Mouse (Mus musculus) stomach, embryonic 14.5 days (tissue): ENCODE results near the gene Nr1d1. TPM values are rescaled to one million over a fixed set of nuclear protein-coding genes. Genes with fewer than 3 reads are reported as not detected.
A peak's percentile ranks its signal among the peaks of the same experiment; 100 is the strongest.

ENCODE experiments used
- ATAC-seq: fragments of 200-750 bp; cut with Nextera tagmentation; 2 replicates; pipeline ENCODE4 v1.8.0; 2017; ENCODE audit warnings: low read depth, moderate TSS enrichment; ENCODE audit not compliant: insufficient number of reproducible peaks, insufficient read depth, low FRiP score
- H3K27ac ChIP-seq: fragments of 300-500 bp; sonication (generic); 2 replicates; pipeline ENCODE4 v1.5.1; 2014; ENCODE audit warnings: mild to moderate bottlenecking, low read length, moderate library complexity, mixed read lengths
- H3K27me3 ChIP-seq: fragments of 300-500 bp; sonication (generic); 2 replicates; pipeline ENCODE4 v1.6.1; 2014; ENCODE audit warnings: low read length, control low read depth, mixed read lengths; ENCODE audit not compliant: control insufficient read depth, insufficient read depth
- H3K36me3 ChIP-seq: fragments of 300-500 bp; sonication (generic); 2 replicates; pipeline ENCODE4 v1.6.1; 2014; ENCODE audit warnings: mild to moderate bottlenecking, control low read depth, low read length, moderate library complexity, mixed read lengths; ENCODE audit not compliant: control insufficient read depth, insufficient read depth
- H3K4me1 ChIP-seq: fragments of 300-500 bp; sonication (generic); 2 replicates; pipeline ENCODE4 v1.6.1; 2014; ENCODE audit warnings: low read length, control low read depth, mixed read lengths; ENCODE audit not compliant: control insufficient read depth, insufficient read depth
- H3K4me2 ChIP-seq: fragments of 300-500 bp; sonication (generic); replicated peaks from 2 replicates; pipeline ENCODE4 v1.6.1; 2014; ENCODE audit warnings: low read depth, low read length, control low read depth
- H3K4me3 ChIP-seq: fragments of 300-500 bp; sonication (generic); 2 replicates; pipeline ENCODE4 v1.5.1; 2014; ENCODE audit warnings: low read depth, low read length, control low read depth
- H3K9ac ChIP-seq: fragments of 300-500 bp; sonication (generic); replicated peaks from 2 replicates; pipeline ENCODE4 v1.6.1; 2014; ENCODE audit warnings: low read depth, mild to moderate bottlenecking, control low read depth, low read length, moderate library complexity, mixed read lengths
- H3K9me3 ChIP-seq: fragments of 300-500 bp; sonication (generic); 2 replicates; pipeline ENCODE4 v1.6.1; 2016; ENCODE audit warnings: low read depth, low read length, control low read depth; ENCODE audit not compliant: control insufficient read depth
- WGBS: fragments of 180-500 bp; shearing (Covaris S2); extraction: QIAGEN DNeasy Blood & Tissue Kit; methylation state at CpG from one replicate; pipeline ENCODE4 v1.1.7; 2014; 5-methylcytosine and 5-hydroxymethylcytosine counted together
- polyA plus RNA-seq: library from polyadenylated mRNA; unstranded; fragments of >200 nt; fragmentation: Nextera tagmentation; extraction: Ambion mirVana; gene quantifications from 2 replicates; pipeline ENCODE4 v1.2.1, GENCODE M21; 2014

Gene Nr1d1
- polyA plus RNA-seq, 1 experiment from 2014 or later = 1.7 TPM

DNA sequence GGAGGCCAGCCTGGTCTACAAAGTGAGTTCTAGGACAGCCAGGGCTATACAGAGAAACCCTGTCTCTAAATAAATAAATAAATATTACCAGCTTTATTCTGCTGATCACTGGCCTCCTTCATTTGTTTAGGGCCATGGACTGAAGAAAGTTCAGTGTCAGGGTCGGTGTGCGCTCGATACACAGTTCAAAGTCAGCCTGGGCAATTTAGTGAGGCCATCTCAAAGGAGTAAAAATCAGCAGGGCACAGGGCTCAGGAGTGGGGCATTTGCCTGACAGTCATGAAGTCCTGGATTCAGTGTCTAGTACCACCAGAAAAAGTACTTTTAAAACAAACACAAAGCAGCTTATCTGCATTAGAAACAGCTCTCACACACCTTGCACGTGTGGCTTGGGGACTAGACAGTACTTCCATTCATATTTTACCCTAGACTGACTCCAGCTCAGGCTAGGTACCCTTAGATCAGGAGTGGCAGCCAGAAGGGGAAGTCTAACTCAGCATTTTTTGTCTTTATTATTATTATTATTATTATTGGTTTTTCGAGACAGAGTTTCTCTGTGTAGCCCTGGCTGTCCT lies 15.6 kb upstream of the Nr1d1 start:
- no peaks in the 10 kb centered on the region for H3K9me3 ChIP-seq
- ATAC-seq = no peak
- no peak overlapping the region for H3K4me3 ChIP-seq
- no peak overlapping the region for H3K4me2 ChIP-seq
- H3K27ac ChIP-seq = no peak overlapping the region
- no peaks in the 10 kb centered on the region for H3K36me3 ChIP-seq
- no peaks in the 10 kb centered on the region for H3K27me3 ChIP-seq
- WGBS = 80% methylated on average over 5 of the region's 5 CpGs
- no peak overlapping the region for H3K9ac ChIP-seq
- peaks cover 30% of the 10 kb centered on the region for H3K4me1 ChIP-seq

GRCm38 (mm10) chr11:98789824-98790223 lies 14.7 kb upstream of the Nr1d1 start:
- peak overlapping the region; percentile 97 for H3K4me2 ChIP-seq
- peak overlapping the region; percentile 81; the same call in 1 of the 2 replicates for H3K27ac ChIP-seq
- H3K36me3 ChIP-seq = no peaks in the 10 kb centered on the region
- H3K9me3 ChIP-seq = no peaks in the 10 kb centered on the region
- no peaks in the 10 kb centered on the region for H3K27me3 ChIP-seq
- 30% methylated on average over 5 of the region's 5 CpGs for WGBS
- ATAC-seq = no peak
- peaks cover 39% of the 10 kb centered on the region for H3K4me1 ChIP-seq
- H3K9ac ChIP-seq = 0 out of 2 replicates have a peak overlapping the region, but pooled peaks have one; percentile 36
- H3K4me3 ChIP-seq = peak overlapping the region; percentile 42

DNA sequence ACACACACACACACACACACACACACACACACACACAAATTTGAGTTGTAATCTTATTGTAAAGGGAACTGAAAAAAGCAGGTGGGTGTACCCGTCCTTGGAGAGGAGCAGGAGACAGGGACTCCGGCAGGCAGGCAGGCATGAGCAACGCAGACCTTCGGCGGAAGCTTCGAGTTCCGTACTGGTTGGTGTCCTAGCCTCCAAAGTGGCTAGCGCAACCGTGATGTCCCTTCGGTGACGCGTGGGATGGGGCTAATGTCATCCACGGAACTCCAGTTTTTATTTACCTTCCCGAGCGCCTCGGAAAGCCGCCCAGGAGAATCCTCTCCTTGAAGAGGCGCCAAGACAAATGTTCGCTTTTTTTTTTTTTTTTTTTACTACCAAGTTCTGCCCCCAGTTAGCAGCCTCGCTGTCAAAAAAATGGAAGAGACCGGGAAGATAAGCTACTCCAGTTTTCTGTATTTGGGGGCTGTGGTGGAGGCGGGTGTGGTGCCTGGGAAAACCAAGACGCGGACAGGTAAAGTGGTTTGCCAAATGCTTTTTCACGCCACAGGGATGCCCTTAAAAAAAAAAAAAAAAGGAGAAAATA lies 14.2 kb upstream of the Nr1d1 start:
- no peaks in the 10 kb centered on the region for H3K27me3 ChIP-seq
- no peaks in the 10 kb centered on the region for H3K9me3 ChIP-seq
- peak overlapping the region; percentile 81; the same call in 1 of the 2 replicates for H3K27ac ChIP-seq
- ATAC-seq = no peak
- H3K36me3 ChIP-seq = no peaks in the 10 kb centered on the region
- peaks cover 42% of the 10 kb centered on the region for H3K4me1 ChIP-seq
- H3K4me3 ChIP-seq = peak overlapping the region; percentile 42
- H3K9ac ChIP-seq = peak overlapping the region; percentile 36
- WGBS = under 1% methylated on average over 25 of the region's 25 CpGs
- peak overlapping the region; percentile 97 for H3K4me2 ChIP-seq

DNA sequence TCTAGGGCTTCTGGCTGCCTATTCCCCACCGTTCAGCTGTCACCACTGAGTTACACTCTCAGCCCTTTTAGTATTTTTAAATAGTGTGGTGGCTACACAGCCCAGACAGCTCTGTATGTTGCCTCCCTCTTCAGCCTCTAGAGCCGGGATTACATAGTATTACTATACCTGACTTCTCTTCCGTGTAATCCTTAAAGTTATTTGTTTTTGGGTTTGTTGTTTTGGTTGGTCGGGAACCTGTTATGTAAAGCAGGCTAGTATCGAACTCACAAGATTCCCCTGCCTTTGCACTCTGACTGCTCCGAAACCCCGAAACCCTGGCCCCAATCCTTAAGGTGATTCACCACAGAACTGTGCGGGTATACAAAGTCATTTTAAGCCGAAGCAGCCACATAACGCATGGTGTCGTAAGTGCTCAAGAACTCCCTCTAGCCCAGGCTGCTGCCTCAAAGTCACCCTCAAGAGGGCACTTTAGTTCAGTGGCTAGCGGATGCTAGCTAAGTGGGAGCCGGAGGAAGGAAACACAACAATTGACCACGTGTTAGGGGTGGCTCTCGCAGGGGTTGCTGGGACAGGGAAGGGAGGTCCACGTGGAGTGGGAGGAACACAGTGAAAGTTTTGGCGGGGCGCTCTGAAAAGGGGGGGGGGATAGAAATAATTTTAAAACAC lies 13.6 kb upstream of the Nr1d1 start:
- H3K4me3 ChIP-seq = peak overlapping the region; percentile 42
- H3K36me3 ChIP-seq = no peaks in the 10 kb centered on the region
- peak overlapping the region; percentile 36 for H3K9ac ChIP-seq
- no peaks in the 10 kb centered on the region for H3K27me3 ChIP-seq
- peak overlapping the region; percentile 81; the same call in 1 of the 2 replicates for H3K27ac ChIP-seq
- peaks cover 43% of the 10 kb centered on the region for H3K4me1 ChIP-seq
- peak overlapping the region; percentile 97 for H3K4me2 ChIP-seq
- peak; percentile 78 for ATAC-seq
- WGBS = 8% methylated on average over 18 of the region's 18 CpGs
- H3K9me3 ChIP-seq = no peaks in the 10 kb centered on the region

DNA sequence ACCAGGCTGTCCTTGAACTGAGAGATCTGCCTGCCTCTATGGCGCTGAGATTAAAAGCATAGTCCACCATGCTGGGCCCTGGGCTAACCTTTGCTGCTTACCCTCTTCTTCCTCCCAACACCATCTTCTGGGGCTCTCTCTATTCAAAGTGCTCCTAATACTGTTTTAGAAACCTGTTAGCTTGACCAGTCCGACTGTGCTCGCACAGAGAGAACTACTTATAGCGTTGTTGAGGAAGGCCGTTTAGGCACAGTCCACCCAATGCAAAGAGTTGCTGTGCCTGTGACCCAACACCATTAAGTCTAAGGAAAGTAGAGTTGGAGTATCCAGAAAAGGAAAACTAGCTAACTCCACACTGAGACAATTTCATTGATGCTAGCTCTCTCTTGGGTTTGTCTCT lies 13.0 kb upstream of the Nr1d1 start:
- H3K9ac ChIP-seq = no peak overlapping the region
- H3K4me3 ChIP-seq = no peak overlapping the region
- H3K27ac ChIP-seq = peak overlapping the region; percentile 7; the same call in 1 of the 2 replicates
- peaks cover 47% of the 10 kb centered on the region for H3K4me1 ChIP-seq
- no peaks in the 10 kb centered on the region for H3K36me3 ChIP-seq
- no peak for ATAC-seq
- H3K9me3 ChIP-seq = no peaks in the 10 kb centered on the region
- H3K27me3 ChIP-seq = no peaks in the 10 kb centered on the region
- 95% methylated on average over 5 of the region's 5 CpGs for WGBS
- H3K4me2 ChIP-seq = no peak overlapping the region

DNA sequence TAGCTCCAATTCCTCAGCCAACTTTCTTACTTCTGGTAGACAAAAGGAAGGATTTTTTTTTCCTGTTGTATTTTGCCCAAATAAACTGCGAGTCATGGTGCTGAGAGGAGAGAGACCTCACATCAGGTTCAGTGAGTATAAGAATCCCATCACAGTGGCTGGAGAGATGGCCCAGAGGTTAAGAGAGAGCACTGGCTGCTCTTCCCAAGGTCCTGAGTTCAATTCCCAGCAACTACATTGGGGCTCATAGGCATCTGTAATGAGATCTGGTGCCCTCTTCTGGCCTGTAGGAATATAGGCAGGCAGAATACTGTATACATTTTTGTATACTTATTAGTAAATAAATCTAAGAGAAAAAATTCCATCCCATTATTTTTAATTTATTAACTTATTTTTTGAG lies 12.6 kb upstream of the Nr1d1 start:
- no peaks in the 10 kb centered on the region for H3K27me3 ChIP-seq
- 93% methylated on average over 1 of the region's 1 CpGs for WGBS
- peaks cover 51% of the 10 kb centered on the region for H3K4me1 ChIP-seq
- no peak for ATAC-seq
- H3K4me2 ChIP-seq = no peak overlapping the region
- no peak overlapping the region for H3K9ac ChIP-seq
- no peak overlapping the region for H3K4me3 ChIP-seq
- H3K9me3 ChIP-seq = no peaks in the 10 kb centered on the region
- no peak overlapping the region; the same call in 1 of the 2 replicates for H3K27ac ChIP-seq
- H3K36me3 ChIP-seq = no peaks in the 10 kb centered on the region

- H3K36me3 ChIP-seq = no peaks in the 10 kb centered on the region
- no peaks in the 10 kb centered on the region for H3K9me3 ChIP-seq
- no peaks in the 10 kb centered on the region for H3K27me3 ChIP-seq
- 31% methylated on average over 7 of the region's 7 CpGs for WGBS
- no peak overlapping the region for H3K4me2 ChIP-seq
- no peak overlapping the region for H3K4me3 ChIP-seq
- peaks cover 53% of the 10 kb centered on the region for H3K4me1 ChIP-seq
- no peak overlapping the region for H3K9ac ChIP-seq
- no peak for ATAC-seq
- peak overlapping the region; percentile 0; the same call in 1 of the 2 replicates for H3K27ac ChIP-seq
Measured at GRCm38 (mm10) chr11:98787229-98787628, 12.1 kb upstream of the Nr1d1 start.

DNA sequence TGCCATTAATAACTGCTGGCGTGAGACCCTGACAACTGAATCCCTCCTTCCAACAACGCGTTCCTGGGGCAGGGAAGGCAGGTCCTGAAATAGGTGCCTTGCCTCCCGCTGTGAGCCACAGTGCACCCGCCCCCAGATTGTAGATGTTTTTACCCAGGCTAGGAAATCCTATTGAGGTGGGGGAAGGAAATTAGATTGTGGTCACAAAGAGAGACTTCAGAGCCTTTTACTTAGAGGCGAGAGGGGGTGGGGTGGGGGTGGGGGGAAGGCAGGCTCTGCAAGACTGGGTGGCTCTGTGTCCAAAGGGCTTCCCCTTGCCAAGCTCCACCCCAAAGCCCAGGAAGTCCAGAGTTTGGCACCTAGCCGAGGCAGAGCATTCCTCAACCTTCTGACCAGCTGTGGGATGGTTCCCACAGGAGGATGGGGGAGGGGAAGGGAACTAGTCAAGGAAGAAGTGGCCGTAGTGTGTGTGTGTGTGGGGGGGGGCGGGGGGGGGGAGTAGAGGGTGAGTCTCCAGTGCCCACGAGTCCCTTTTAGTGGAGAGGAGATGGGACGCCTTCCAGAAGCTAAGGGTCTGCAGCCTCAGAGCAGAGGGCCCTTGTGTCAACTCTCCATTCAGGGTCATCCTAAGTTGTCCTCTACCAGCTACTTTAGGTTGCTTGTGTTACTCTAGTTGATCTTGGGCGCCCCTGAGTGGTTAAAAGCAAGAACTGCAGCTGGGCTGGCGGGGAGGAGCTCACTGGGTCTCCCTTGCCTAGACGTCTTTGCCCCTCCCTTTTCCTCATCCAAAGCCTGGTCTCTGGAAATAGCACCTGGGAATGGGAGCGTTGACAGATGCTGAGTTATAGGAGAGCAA lies 11.5 kb upstream of the Nr1d1 start:
- Histone ChIP-seq H3K36me3 (no peaks in the 10 kb centered on the region), H3K4me2 (peak overlapping the region; percentile 30), H3K9me3 (no peaks in the 10 kb centered on the region), H3K4me3 (peak overlapping the region; percentile 5; the same call in 1 of the 2 replicates), H3K27ac (peak overlapping the region; percentile 90), H3K9ac (no peak overlapping the region), H3K4me1 (peaks cover 56% of the 10 kb centered on the region), H3K27me3 (no peaks in the 10 kb centered on the region)
- WGBS = 1% methylated on average over 15 of the region's 15 CpGs
- ATAC-seq = peak; percentile 56
